Mouse (Mus musculus) heart, adult 2 months (tissue): Measurements from ENCODE around the gene Shisa3.

Experiments used
- CTCF ChIP-seq: fragments of 200-600 bp; IDR thresholded peaks from 2 replicates; pipeline ENCODE4 v1.8.1; 2022; ENCODE audit warnings: antibody characterized with exemption, mild to moderate bottlenecking, moderate library complexity
- EP300 ChIP-seq: fragments of 200-500 bp; IDR thresholded peaks from 2 replicates; pipeline ENCODE4 v1.6.1; 2011; ENCODE audit warnings: low read depth, low read length, control low read depth; ENCODE audit not compliant: insufficient read depth
- POLR2A ChIP-seq: fragments of 200-500 bp; IDR thresholded peaks from 2 replicates; pipeline ENCODE4 v1.6.1; 2011; ENCODE audit warnings: mild to moderate bottlenecking, low read depth, low read length, control low read depth; ENCODE audit not compliant: insufficient read depth

DNA sequence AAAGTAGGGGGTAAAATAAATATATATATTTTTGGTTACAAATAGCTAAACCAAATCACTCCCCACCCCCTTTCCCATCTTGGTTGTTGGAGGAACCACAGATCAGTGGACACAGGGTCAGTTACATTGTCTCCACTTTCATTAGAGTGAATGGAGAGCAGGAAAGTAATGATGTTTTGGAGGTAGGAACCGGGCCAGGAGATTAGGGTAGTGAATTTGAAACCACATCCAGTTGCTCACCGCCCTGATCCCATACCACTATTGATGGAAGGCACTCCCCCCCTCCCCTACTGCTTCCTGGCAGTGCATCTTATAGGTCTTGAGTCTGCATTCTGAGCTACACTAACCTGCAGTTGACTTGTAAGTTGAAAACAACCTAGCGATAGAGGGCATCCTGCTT is 48.6 kb upstream of the Shisa3 start:
- no peak for TF ChIP-seq EP300
- no peak for TF ChIP-seq CTCF
- TF ChIP-seq POLR2A = no peak
